In genomic region chr11:8700641-8701221, GRCm38 (mm10) we compare ENCODE assay signal across 13 mouse cellular contexts. TPM values are rescaled to one million over a fixed set of nuclear protein-coding genes. Genes with fewer than 3 reads are reported as not detected.
DNase-seq lines count a peak whose midpoint lies in the region; ATAC-seq and TF ChIP-seq lines count a peak whose summit lies in the region.
"Had no signal": no experiment of that assay in that cellular context is flagged by ENCODE, and none has a peak within 500 bp of the region (broad histone marks: within the 10 kb centered on the region; RNA-seq: fewer than 3 reads in every experiment).

No protein-coding gene starts in this region.

- no peak overlapping the region for H3K4me2 ChIP-seq in heart, embryonic 16.5 days (ENCODE audit: low read depth, low read length)
- no peak overlapping the region for H3K4me2 ChIP-seq in lung, postnatal 0 days (replicated peaks; ENCODE audit: low read depth, low read length)
- H3K4me2 ChIP-seq: hindbrain, embryonic 13.5 days; liver, embryonic 12.5 days had no signal

- H3K9me3 ChIP-seq in heart, embryonic 16.5 days (replicated peaks; ENCODE audit: control insufficient read depth, low read length): no peaks in the 10 kb centered on the region
- H3K9me3 ChIP-seq in lung, postnatal 0 days (ENCODE audit: low read length): no peaks in the 10 kb centered on the region
- H3K9me3 ChIP-seq: G1E; hindbrain, embryonic 13.5 days; liver, embryonic 12.5 days had no signal

- DNase-seq in heart, adult 11 months: no peak
- DNase-seq in lung, postnatal 0 days (ENCODE audit: low spot score): no peak
- no peak for DNase-seq in lung, postnatal 25 days (ENCODE audit: low spot score)
- DNase-seq in thymus, postnatal 25 days: peak; percentile 74
- DNase-seq in left cerebral cortex, adult 11 months (ENCODE audit: low spot score): no peak
- no peak for DNase-seq in right cerebral cortex, adult 2 months (ENCODE audit: low spot score in 2 of 2)
- DNase-seq: cerebellum, adult 2 months; kidney, adult 8-10 months had no signal

- H3K4me1 ChIP-seq in heart, embryonic 16.5 days (ENCODE audit: control insufficient read depth, insufficient read depth, low read length): peaks cover 5% of the 10 kb centered on the region; the same call in 1 of the 2 replicates
- no peaks in the 10 kb centered on the region; the same call in 1 of the 2 replicates for H3K4me1 ChIP-seq in lung, postnatal 0 days (ENCODE audit: insufficient read depth, low read depth, low read length)
- H3K4me1 ChIP-seq: hindbrain, embryonic 13.5 days had no signal

- WGBS in heart, embryonic 16.5 days: 66% methylated on average over 8 of the region's 8 CpGs
- 53% methylated on average over 8 of the region's 8 CpGs for WGBS in lung, postnatal 0 days

- 0 out of 2 replicates have a peak, but pooled peaks have one; percentile 30 for ATAC-seq in heart, embryonic 16.5 days (replicated peaks; ENCODE audit: extremely low read depth, insufficient read depth, low FRiP score)
- ATAC-seq in lung, postnatal 0 days: no peak; the same call in 1 of the 2 replicates
- ATAC-seq in monocyte, adult 5-6 weeks (replicated peaks; ENCODE audit: insufficient number of reproducible peaks, low FRiP score, low TSS enrichment, poor library complexity, severe bottlenecking): peak; percentile 62
- ATAC-seq: liver, embryonic 12.5 days had no signal

- no peak for TF ChIP-seq EP300 in lung, postnatal 0 days (IDR thresholded peaks at IDR 0.05)

- no peak overlapping the region for H3K4me3 ChIP-seq in heart, embryonic 16.5 days (ENCODE audit: low read length)
- H3K4me3 ChIP-seq in lung, postnatal 0 days (ENCODE audit: low read depth, low read length): no peak overlapping the region
- H3K4me3 ChIP-seq: hindbrain, embryonic 13.5 days; liver, embryonic 12.5 days had no signal

- no peak for TF ChIP-seq CTCF in lung, postnatal 0 days (IDR thresholded peaks at IDR 0.05)

- no peak overlapping the region for H3K9ac ChIP-seq in heart, embryonic 16.5 days (ENCODE audit: low read length)
- no peak overlapping the region for H3K9ac ChIP-seq in lung, postnatal 0 days (replicated peaks; ENCODE audit: low read depth)
- H3K9ac ChIP-seq: hindbrain, embryonic 13.5 days; liver, embryonic 12.5 days had no signal

- H3K27me3 ChIP-seq in heart, embryonic 16.5 days (ENCODE audit: control insufficient read depth, insufficient read depth, low read length): no peaks in the 10 kb centered on the region
- H3K27me3 ChIP-seq in lung, postnatal 0 days (replicated peaks; ENCODE audit: insufficient read depth, low read length): no peaks in the 10 kb centered on the region
- H3K27me3 ChIP-seq: hindbrain, embryonic 13.5 days; liver, embryonic 12.5 days had no signal

- H3K36me3 ChIP-seq in heart, embryonic 16.5 days (ENCODE audit: control insufficient read depth, insufficient read depth): no peaks in the 10 kb centered on the region
- H3K36me3 ChIP-seq in lung, postnatal 0 days (ENCODE audit: insufficient read depth, low read length): no peaks in the 10 kb centered on the region
- H3K36me3 ChIP-seq: G1E; hindbrain, embryonic 13.5 days; liver, embryonic 12.5 days had no signal

- H3K27ac ChIP-seq in heart, embryonic 16.5 days (ENCODE audit: low read length): peak overlapping the region; percentile 64
- peak overlapping the region; percentile 76; the same call in 1 of the 2 replicates for H3K27ac ChIP-seq in lung, postnatal 0 days (ENCODE audit: low read length)
- H3K27ac ChIP-seq: hindbrain, embryonic 13.5 days; liver, embryonic 12.5 days had no signal

RNA-seq across cellular contexts. Expression of gene Tns3, which starts 36.4 kb away (rescaled TPM):
- polyA plus RNA-seq in heart, embryonic 16.5 days (2015; fragmentation: Nextera tagmentation; extraction: Ambion mirVana): 20.2 and 23.6 TPM in 2 replicates
- polyA plus RNA-seq in lung, postnatal 0 days (2015; fragmentation: Nextera tagmentation; extraction: Ambion mirVana): 34.9 and 37.5 TPM in 2 replicates
- total RNA-seq in monocyte, adult 5-6 weeks (2017): 6.3 to 8.1 TPM (median 6.5 TPM) in 3 replicates
- polyA plus RNA-seq: G1E had no signal
